Mouse (Mus musculus): Measurements from ENCODE around the gene Nav3.

DNA sequence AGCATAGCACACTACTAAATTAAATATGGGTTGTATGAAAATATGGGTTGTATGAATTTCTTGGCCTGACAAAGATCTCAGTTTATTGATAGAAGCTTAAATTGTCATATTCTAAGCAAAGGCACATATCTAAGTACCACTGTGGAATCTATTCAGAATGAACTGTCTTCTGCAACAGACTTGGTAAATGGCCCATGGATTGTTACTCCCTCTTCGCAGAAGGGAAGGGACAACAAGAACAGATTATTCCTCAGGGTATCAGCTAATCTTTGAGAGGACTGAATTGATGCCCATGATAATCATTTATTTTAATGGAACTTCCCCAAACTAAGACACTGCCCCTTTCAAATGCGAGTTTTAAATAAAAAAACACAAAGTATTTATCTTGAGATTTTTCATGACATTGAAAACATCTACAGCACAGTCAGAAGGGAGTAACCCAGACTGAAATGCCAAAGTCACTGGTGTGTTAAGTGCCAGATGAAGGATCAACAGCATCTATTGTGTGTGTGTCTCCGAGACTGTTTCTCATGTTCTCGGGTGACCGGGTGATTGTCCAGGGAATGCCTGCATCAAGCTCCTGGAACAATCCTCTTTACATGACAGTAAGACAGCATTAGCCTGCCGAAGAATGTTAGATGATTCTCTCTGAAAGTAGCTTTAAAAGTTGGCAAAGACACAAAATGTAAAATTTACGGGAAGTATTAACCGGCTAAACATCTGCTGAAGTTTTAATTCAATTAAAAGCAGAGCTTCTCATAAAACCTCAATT, 527.3 kb downstream of the Nav3 start:
- TF ChIP-seq POLR2A (IDR thresholded peaks at IDR 0.05; ENCODE audit: borderline replicate concordance, low read depth, low read length) (no peak), CTCF (IDR thresholded peaks at IDR 0.05; ENCODE audit: low read depth, low read length) (no peak)
